Mouse (Mus musculus) kidney, adult 11 months (tissue): ENCODE results near the gene Map4k1.

Source experiments
- DNase-seq: peaks from one replicate; pipeline ENCODE4 v3.0.0; 2022

Map4k1 gene

DNA sequence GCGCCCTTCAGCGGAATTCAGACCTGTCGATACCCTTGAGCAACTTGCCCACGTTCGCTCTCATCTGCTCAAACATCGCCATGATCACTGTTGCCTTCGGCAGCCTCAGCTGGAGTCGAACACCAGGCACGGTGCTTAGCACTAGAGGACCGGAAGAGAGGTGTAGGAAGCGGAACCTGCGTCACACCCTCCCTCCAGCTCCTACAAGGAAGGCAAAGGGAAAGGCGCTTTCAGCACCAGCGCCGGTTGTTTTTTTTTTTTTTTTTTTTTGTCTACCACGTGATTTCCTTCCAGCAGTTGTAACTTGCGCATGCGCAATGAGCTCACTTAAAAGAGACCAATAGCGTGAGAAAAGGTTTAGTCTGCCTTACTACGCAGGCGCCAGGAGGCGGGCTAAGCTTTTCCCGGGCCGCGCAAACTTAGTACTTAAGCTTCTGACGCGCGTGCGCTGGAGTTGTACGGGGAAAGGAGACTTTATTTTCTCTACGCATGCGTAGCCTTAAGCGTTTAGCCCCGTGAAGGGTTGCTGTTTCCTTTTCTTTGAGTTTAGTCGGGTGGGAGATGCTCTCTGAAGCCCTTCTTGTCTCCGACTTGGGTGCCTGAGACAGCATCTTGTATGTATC is at the start of gene Map4k1, which contains the start of gene Eif3k:
Gene Map4k1 (plus strand): TSS at position 400 of the 623 bp plus-strand sequence.
Gene Eif3k (minus strand): TSS at position 214 of the 623 bp plus-strand sequence.
- DNase-seq, result peak; percentile 98

- no peak for DNase-seq
Measured at GRCm38 (mm10) chr7:28932421-28933041, 49.3 kb upstream of the Map4k1 start.

GRCm38 (mm10) chr7:28933825-28934224 is 48.0 kb upstream of the Map4k1 start:
- no peak for DNase-seq

DNA sequence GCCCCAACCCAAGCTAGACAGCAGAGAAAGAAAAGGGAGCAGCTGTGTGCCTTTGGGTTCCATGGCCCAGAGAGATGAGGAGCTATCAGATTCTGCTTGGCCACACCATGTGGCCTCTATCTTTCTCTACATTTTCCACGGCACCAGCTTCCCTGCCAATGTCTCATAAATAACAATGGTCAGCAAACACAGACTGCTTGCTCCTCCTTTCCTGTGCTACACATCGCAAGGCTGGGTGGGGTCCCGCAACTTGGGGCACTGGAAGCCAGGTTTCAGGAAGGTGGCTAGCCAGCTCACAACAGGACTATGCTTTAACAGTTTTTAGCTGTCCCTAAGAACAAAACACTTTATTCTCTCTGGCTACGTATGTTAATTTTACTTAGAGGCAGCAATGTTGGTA is 45.1 kb upstream of the Map4k1 start:
- DNase-seq, result no peak

DNA sequence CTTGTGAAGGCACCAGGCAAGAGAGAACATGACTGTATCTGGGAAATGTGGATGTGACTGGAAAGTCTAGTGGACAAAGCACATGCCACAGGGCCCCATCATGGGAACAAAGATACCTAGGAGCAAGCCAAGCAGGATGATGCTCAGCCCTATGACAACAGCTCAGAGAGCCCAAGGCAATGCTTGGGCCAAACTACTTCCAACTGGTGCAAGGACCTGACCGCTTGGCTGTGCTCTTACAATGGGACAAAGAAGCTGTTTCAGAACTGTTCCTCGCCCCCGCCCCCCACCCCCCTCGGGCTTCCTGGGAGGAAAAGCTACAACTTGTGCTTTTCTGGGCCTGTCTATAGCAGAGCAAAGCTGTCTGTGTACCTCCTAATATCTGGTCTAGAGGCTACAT is 43.2 kb upstream of the Map4k1 start:
- no peak for DNase-seq

GRCm38 (mm10) chr7:28939418-28940183 is 42.2 kb upstream of the Map4k1 start:
- DNase-seq, result peak; percentile 70

GRCm38 (mm10) chr7:28941129-28941528 is 40.7 kb upstream of the Map4k1 start:
- no peak for DNase-seq

DNA sequence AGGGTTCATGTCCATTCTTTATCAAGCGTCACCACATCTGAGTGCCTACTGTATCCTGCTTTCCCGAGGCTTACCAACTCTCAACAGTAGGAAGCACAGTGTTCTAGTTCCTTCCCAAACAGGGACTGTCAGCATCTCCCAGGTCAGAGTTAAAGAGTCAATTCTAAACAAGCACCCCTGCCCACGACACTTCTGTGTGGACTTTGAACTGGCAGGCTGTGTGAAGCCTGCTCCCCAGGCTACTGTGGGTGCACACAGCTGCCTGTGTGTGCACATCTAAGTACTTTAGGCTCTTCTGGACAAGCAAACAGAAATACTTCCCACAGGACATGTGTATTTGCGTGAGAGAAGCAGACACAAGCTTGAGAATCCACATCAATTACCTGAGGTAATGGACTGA is 40.3 kb upstream of the Map4k1 start:
- peak; percentile 58 for DNase-seq

- DNase-seq, result no peak
Measured at GRCm38 (mm10) chr7:28943451-28944180, 38.2 kb upstream of the Map4k1 start.

- DNase-seq, result no peak
Measured at GRCm38 (mm10) chr7:28944756-28945415, 37.0 kb upstream of the Map4k1 start.

- no peak for DNase-seq
Measured at GRCm38 (mm10) chr7:28945416-28946270, 36.2 kb upstream of the Map4k1 start.

DNA sequence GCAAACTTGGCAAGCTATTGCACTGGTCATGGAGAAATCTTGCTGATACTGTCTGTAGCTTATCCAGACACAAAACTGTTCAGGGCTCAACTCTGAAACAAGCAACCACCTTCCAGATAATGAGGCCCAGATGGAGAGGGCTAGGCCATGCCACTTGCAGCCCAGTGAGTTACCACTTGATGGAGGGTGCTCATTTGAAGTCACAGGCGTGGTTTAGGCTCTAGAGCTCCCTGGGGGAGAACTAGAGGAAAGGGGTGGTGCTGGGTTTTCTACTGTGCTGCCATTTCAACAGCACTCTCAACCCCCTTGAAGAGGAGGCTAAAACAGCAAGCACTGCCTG is 35.6 kb upstream of the Map4k1 start:
- DNase-seq, result no peak

DNA sequence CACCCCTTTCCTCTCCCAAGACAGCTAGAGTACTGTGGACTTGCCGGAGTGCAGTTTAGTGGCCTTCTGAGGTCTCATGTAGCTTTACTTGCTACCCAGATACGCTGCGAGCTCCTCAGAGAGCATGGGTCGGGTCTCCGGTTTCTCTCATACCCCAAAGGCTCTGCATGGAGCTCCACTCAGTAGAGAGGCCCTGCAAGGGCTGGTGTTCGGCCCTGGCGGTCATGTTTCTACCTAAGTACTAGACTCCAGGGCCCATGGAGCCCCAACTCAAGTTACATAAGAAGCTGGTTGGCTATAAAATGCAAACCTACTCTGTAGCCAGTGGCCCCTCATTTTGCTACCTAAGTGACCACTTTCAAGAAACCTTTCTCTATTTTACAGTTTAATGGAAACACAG is 33.1 kb upstream of the Map4k1 start:
- no peak for DNase-seq

DNA sequence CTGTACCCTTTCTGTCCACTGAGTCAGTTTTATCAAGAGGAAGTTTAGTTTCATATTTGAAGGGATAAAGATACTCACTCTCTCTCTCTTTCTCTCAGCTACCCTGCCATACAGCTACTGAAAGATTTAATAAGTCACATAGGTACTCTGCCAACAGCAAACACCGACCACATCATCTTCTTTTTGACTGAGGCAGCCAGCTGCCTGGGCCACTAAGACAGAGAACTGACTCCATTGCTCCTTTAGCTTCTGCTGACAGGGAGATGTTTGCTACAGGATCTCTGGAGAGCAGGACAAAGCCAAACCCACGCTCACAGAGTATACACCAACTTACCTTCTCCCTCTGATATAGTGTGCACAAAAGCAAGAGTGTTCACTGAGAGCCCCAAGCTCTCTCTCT is 32.6 kb upstream of the Map4k1 start:
- DNase-seq, result no peak

GRCm38 (mm10) chr7:28950346-28951037 is 31.4 kb upstream of the Map4k1 start:
- DNase-seq, result no peak

- DNase-seq, result no peak
Measured at GRCm38 (mm10) chr7:28951764-28952163, 30.1 kb upstream of the Map4k1 start.

GRCm38 (mm10) chr7:28952786-28953185 is 29.1 kb upstream of the Map4k1 start:
- DNase-seq, result no peak

- no peak for DNase-seq
Measured at GRCm38 (mm10) chr7:28953476-28954376, 28.1 kb upstream of the Map4k1 start.

- no peak for DNase-seq
Measured at GRCm38 (mm10) chr7:28954773-28955172, 27.1 kb upstream of the Map4k1 start.

DNA sequence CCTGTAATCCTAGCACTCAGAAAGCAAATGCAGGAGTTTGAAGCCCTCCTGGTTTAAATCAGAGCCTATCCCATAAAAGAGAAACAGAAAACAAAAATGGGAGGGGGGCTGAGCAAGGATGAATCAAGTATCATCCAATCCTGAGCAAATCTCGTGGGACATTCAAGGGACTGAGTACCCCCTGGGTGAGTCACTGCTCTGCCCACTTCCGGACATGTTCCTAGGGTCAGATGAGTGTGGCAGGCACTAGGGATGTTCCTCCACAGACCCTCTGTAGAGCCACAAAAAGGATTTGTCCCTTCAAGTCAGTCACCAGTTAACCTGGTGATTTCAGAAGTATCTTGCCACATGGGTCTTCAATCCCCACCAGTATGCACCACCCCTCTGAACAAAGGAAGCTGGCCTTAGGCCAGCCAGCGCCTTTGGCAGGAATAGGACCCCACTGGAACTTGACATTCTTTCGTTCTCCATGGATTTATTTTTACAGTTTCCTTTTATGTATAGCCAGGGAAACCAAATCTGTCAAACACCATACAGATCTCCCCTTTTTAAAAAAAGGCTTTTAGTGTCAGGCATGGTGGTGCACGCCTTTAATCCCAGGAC is 26.5 kb upstream of the Map4k1 start:
- DNase-seq, result no peak
